Mouse (Mus musculus): ENCODE results near the gene Nrap.

GRCm38 (mm10) chr19:56396227-56396626 lies 6.4 kb upstream of the Nrap start:
- TF ChIP-seq POLR2A (IDR thresholded peaks at IDR 0.05; ENCODE audit: insufficient read depth, low read length): no peak
- no peak for TF ChIP-seq EP300 (IDR thresholded peaks at IDR 0.05; ENCODE audit: insufficient read depth, low read depth, low read length)
- TF ChIP-seq CTCF (IDR thresholded peaks at IDR 0.05; ENCODE audit: low read depth, low read length): no peak
